Mouse (Mus musculus) intestine, postnatal 0 days (tissue): ENCODE results near the gene Zfp853. TPM values are rescaled to one million over a fixed set of nuclear protein-coding genes. Genes with fewer than 3 reads are reported as not detected.

ENCODE experiments used
- ATAC-seq: fragments of 200-750 bp; cut with Nextera tagmentation; 2 replicates; pipeline ENCODE4 v1.8.0; 2017; ENCODE audit warnings: mild to moderate bottlenecking, moderate TSS enrichment, moderate library complexity
- H3K27ac ChIP-seq: fragments of 300-500 bp; sonication (generic); 2 replicates; pipeline ENCODE4 v1.5.1; 2014; ENCODE audit warnings: mild to moderate bottlenecking, low read depth, low read length, moderate library complexity
- H3K27me3 ChIP-seq: fragments of 300-500 bp; sonication (generic); replicated peaks from 2 replicates; pipeline ENCODE4 v1.6.1; 2014; ENCODE audit warnings: low read length, mixed read lengths; ENCODE audit not compliant: control insufficient read depth, insufficient read depth
- H3K36me3 ChIP-seq: fragments of 300-500 bp; sonication (generic); 2 replicates; pipeline ENCODE4 v1.6.1; 2014; ENCODE audit warnings: mild to moderate bottlenecking, moderate library complexity; ENCODE audit not compliant: control insufficient read depth, insufficient read depth
- H3K4me1 ChIP-seq: fragments of 300-500 bp; sonication (generic); replicated peaks from 2 replicates; pipeline ENCODE4 v1.6.1; 2014; ENCODE audit warnings: antibody characterized with exemption, low read length, mixed read lengths; ENCODE audit not compliant: control insufficient read depth, insufficient read depth
- H3K4me2 ChIP-seq: fragments of 300-500 bp; sonication (generic); replicated peaks from 2 replicates; pipeline ENCODE4 v1.6.1; 2014; ENCODE audit warnings: low read depth, mild to moderate bottlenecking, moderate library complexity
- H3K4me3 ChIP-seq: fragments of 300-500 bp; sonication (generic); 2 replicates; pipeline ENCODE4 v1.5.1; 2014; ENCODE audit warnings: low read depth, low read length
- H3K9ac ChIP-seq: fragments of 300-500 bp; sonication (generic); 2 replicates; pipeline ENCODE4 v1.6.1; 2014; ENCODE audit warnings: mild to moderate bottlenecking, low read depth, low read length
- H3K9me3 ChIP-seq: fragments of 300-500 bp; sonication (generic); 2 replicates; pipeline ENCODE4 v1.6.1; 2016; ENCODE audit warnings: mixed run types; ENCODE audit not compliant: control insufficient read depth
- CTCF ChIP-seq: sonication (generic); IDR thresholded peaks from 2 replicates; pipeline ENCODE4 v1.5.1; 2016; ENCODE audit warnings: low read depth, mild to moderate bottlenecking, control low read depth, antibody characterized with exemption, moderate library complexity
- WGBS: fragments of 180-500 bp; shearing (Covaris S2); extraction: QIAGEN DNeasy Blood & Tissue Kit; methylation state at CpG from one replicate; pipeline ENCODE4 v1.1.7; 2014; 5-methylcytosine and 5-hydroxymethylcytosine counted together
- polyA plus RNA-seq: library from polyadenylated mRNA; unstranded; fragments of >200 nt; fragmentation: Nextera tagmentation; extraction: Ambion mirVana; gene quantifications from 2 replicates; pipeline ENCODE4 v1.2.1, GENCODE M21; 2015

Gene Zfp853
- polyA plus RNA-seq, 1 experiment from 2014 or later = not detected

DNA sequence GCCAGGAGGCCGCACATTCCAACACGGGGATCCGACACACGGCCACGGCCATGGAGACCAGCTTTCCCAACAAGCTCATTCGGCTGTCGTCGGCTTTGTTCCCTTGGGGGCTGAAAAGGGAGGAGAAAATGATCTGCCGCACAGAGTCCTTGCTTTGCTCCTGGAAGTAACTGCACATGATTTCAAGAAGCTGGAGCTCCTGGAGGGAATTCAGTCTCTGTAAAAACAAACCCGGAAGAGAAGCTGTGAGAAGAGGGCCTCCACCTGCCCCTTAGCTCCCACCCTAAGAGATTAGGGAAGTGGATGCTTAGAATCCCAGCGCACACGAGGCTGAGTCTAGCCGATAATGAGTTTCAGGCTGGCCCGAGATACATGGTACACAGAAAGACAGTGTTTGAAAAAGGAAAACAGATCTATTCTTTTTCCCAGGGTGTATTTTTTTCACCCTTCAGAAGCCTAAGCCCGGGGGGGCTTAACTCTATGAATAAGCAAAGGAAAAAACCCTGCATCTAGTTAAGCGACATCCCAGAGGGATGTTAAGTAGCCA is 20.8 kb upstream of the Zfp853 start:
- H3K4me2 ChIP-seq = peak overlapping the region; percentile 94
- peak overlapping the region; percentile 95 for H3K9ac ChIP-seq
- no peak for ATAC-seq
- H3K4me1 ChIP-seq = no peaks in the 10 kb centered on the region
- peak overlapping the region; percentile 83 for H3K4me3 ChIP-seq
- H3K27ac ChIP-seq = 0 out of 2 replicates have a peak overlapping the region, but pooled peaks have one; percentile 87
- TF ChIP-seq CTCF = no peak
- H3K9me3 ChIP-seq = no peaks in the 10 kb centered on the region
- no peaks in the 10 kb centered on the region for H3K27me3 ChIP-seq
- peaks cover 60% of the 10 kb centered on the region for H3K36me3 ChIP-seq
- 5% methylated on average over 16 of the region's 16 CpGs for WGBS

- Histone ChIP-seq H3K27ac (no peak overlapping the region), H3K36me3 (peaks cover 63% of the 10 kb centered on the region), H3K9me3 (no peaks in the 10 kb centered on the region), H3K9ac (no peak overlapping the region; the same call in 1 of the 2 replicates), H3K4me3 (no peak overlapping the region), H3K27me3 (no peaks in the 10 kb centered on the region), H3K4me1 (no peaks in the 10 kb centered on the region), H3K4me2 (no peak overlapping the region)
- ATAC-seq = no peak
- WGBS = 58% methylated on average over 8 of the region's 8 CpGs
- peak; percentile 90 for TF ChIP-seq CTCF
These were observed 18.5 kb upstream of the Zfp853 start for GRCm38 (mm10) chr5:143311886-143312285.

DNA sequence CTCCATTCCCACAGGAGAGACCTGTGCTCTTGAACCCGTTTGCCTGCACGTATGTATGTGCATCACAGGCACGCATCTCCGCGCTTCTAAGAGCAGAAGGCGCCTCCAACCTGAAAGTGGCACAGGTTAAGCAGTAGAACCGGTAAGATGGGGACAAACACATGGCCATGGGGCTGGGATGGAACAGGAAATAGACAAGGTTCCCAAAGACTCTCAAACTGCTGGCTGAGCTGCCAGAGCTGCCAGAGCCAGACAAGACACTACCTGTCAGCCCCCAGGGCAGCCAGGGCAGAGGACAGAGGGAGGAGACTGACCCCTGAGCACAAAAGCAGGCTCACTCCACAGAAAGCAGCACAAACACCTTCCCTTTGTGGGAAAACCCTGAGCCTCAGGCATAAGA is 16.5 kb upstream of the Zfp853 start:
- Histone ChIP-seq H3K27ac (no peak overlapping the region), H3K4me1 (no peaks in the 10 kb centered on the region), H3K36me3 (peaks cover 72% of the 10 kb centered on the region), H3K9ac (no peak overlapping the region), H3K27me3 (no peaks in the 10 kb centered on the region), H3K9me3 (no peaks in the 10 kb centered on the region), H3K4me3 (no peak overlapping the region), H3K4me2 (no peak overlapping the region)
- ATAC-seq = no peak
- 97% methylated on average over 7 of the region's 7 CpGs for WGBS
- TF ChIP-seq CTCF = no peak

- H3K4me1 ChIP-seq = no peaks in the 10 kb centered on the region
- no peaks in the 10 kb centered on the region for H3K9me3 ChIP-seq
- H3K27ac ChIP-seq = no peak overlapping the region
- H3K4me3 ChIP-seq = no peak overlapping the region
- no peak overlapping the region for H3K9ac ChIP-seq
- 87% methylated on average over 5 of the region's 5 CpGs for WGBS
- H3K36me3 ChIP-seq = peaks cover 78% of the 10 kb centered on the region
- TF ChIP-seq CTCF = no peak
- no peak overlapping the region for H3K4me2 ChIP-seq
- H3K27me3 ChIP-seq = no peaks in the 10 kb centered on the region
- no peak for ATAC-seq
These were observed 15.4 kb upstream of the Zfp853 start for GRCm38 (mm10) chr5:143308825-143309224.

DNA sequence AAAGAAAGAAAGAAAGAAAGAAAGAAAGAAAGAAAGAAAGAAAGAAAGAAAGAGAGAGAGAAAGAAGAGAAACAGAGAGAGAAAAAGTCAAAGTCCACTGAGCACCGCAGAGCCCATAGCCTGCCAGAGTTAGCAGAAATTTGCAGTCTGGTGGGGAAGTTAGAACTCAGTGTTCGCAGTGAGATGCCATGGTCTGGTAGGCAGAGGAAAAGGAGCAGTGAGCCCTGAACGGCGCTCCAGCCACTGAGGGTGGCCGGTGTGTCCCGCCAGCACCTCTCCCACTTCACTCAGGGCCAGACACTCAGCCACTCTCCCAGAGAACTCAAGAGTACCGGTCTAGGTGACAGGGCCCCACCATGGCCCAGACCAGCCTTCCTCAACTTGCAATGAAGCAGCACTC is 10.8 kb upstream of the Zfp853 start:
- H3K9ac ChIP-seq = no peak overlapping the region
- no peak for ATAC-seq
- H3K4me3 ChIP-seq = no peak overlapping the region
- no peaks in the 10 kb centered on the region for H3K27me3 ChIP-seq
- H3K27ac ChIP-seq = no peak overlapping the region
- no peak overlapping the region for H3K4me2 ChIP-seq
- WGBS = 90% methylated on average over 7 of the region's 7 CpGs
- H3K9me3 ChIP-seq = no peaks in the 10 kb centered on the region
- no peaks in the 10 kb centered on the region for H3K4me1 ChIP-seq
- peaks cover 70% of the 10 kb centered on the region for H3K36me3 ChIP-seq
- TF ChIP-seq CTCF = no peak

DNA sequence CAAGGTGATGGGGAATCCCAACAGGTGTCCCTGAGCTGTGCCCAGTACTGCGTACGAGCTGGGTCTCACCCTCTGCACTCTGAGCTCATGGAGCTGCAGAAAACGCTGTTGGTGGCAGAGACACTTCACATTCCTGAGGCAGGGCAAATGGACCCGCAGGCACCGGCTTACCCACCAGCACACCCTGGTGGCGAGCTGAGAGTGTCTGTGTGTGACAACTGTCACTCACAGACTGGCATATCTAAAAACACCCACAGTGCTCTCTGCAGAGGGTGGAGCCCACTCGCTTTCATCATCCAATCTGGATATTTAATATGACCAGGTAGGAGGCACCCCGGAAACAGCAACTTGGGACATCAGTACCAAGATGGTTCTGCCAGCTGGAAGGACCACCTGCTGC is 7.9 kb upstream of the Zfp853 start:
- no peak overlapping the region for H3K4me3 ChIP-seq
- H3K9ac ChIP-seq = no peak overlapping the region
- H3K36me3 ChIP-seq = peaks cover 45% of the 10 kb centered on the region
- 74% methylated on average over 8 of the region's 8 CpGs for WGBS
- H3K4me1 ChIP-seq = no peaks in the 10 kb centered on the region
- no peak for ATAC-seq
- TF ChIP-seq CTCF = peak; percentile 66
- H3K9me3 ChIP-seq = no peaks in the 10 kb centered on the region
- H3K27me3 ChIP-seq = no peaks in the 10 kb centered on the region
- H3K27ac ChIP-seq = no peak overlapping the region
- H3K4me2 ChIP-seq = no peak overlapping the region

DNA sequence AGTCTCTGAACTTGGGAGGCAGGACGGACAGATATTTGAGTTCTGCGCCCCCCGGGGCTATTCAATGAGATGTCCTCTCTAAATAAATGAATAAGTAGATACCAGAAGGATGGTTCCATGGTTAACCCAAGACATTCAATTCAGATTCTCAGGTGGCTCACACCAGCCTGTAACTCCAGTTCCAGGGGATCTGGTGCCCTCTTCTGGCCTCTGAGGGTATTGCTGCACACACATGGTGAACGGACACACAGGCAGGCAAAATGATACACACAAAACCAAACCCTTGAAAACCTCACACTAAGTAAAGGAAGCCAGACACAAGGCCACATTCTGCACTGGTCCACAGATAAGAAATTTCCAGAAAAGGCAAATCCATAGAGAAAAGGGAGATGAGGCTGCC is 6.3 kb upstream of the Zfp853 start:
- Histone ChIP-seq H3K9ac (no peak overlapping the region), H3K27ac (no peak overlapping the region), H3K9me3 (no peaks in the 10 kb centered on the region), H3K4me3 (no peak overlapping the region), H3K27me3 (no peaks in the 10 kb centered on the region), H3K36me3 (peaks cover 31% of the 10 kb centered on the region), H3K4me1 (no peaks in the 10 kb centered on the region), H3K4me2 (no peak overlapping the region)
- no peak for ATAC-seq
- WGBS = 90% methylated on average over 4 of the region's 4 CpGs
- TF ChIP-seq CTCF = peak; percentile 82
